Mouse (Mus musculus) CH12.LX (cell line): ENCODE data around the gene Hnf1a. TPM values are rescaled to one million over a fixed set of nuclear protein-coding genes. Genes with fewer than 3 reads are reported as not detected.

Experiments used
- DNase-seq: peaks from one replicate; pipeline ENCODE4 v3.0.0-alpha.2; 2013; ENCODE audit errors: extremely low read depth
- H3K27ac ChIP-seq: 2 replicates; pipeline ENCODE4 v1.5.1; 2012; ENCODE audit warnings: low read depth, mild to moderate bottlenecking, control low read depth, moderate library complexity; ENCODE audit not compliant: insufficient read depth
- H3K27me3 ChIP-seq: replicated peaks from 2 replicates; pipeline ENCODE3; 2012; ENCODE audit warnings: inconsistent platforms
- H3K36me3 ChIP-seq, 2 experiments: replicated peaks in 1 of 2; 2 replicates each; pipeline versions ENCODE3 to v1.6.1; 2012; ENCODE audit warnings: inconsistent platforms in 1 of 2, low read length in 1 of 2, mild to moderate bottlenecking in 1 of 2, mixed read lengths in 1 of 2, moderate library complexity in 1 of 2; ENCODE audit not compliant: control insufficient read depth in 1 of 2, insufficient read depth in 1 of 2
- H3K4me1 ChIP-seq, 2 experiments: 2 replicates each; pipeline ENCODE4 v1.6.1; 2012; ENCODE audit warnings: inconsistent platforms in 1 of 2, moderate library complexity in 1 of 2; ENCODE audit not compliant: insufficient read depth in 2 of 2, control insufficient read depth in 1 of 2
- H3K4me2 ChIP-seq: 2 replicates; pipeline ENCODE4 v1.6.1; 2012; ENCODE audit warnings: low read depth, mild to moderate bottlenecking, control low read depth; ENCODE audit not compliant: poor library complexity, insufficient read depth, severe bottlenecking
- H3K4me3 ChIP-seq, 3 experiments: fragments of 150-350 bp in 1 of 3; sonication (generic) in 1 of 3; replicated peaks in 1 of 3; 2 replicates each; pipeline versions ENCODE3 to v1.5.1; 2011 to 2012; ENCODE audit warnings: low read depth in 2 of 3, low read length in 2 of 3, mild to moderate bottlenecking in 2 of 3, moderate library complexity in 2 of 3, control low read depth in 1 of 3, improper control_type of control experiment in 1 of 3, inconsistent platforms in 1 of 3, mixed read lengths in 1 of 3; ENCODE audit not compliant: poor library complexity in 1 of 3
- H3K79me2 ChIP-seq: replicated peaks from 2 replicates; pipeline ENCODE4 v1.6.1; 2012; ENCODE audit warnings: mild to moderate bottlenecking, moderate library complexity; ENCODE audit not compliant: control insufficient read depth, poor library complexity, insufficient read depth, severe bottlenecking; ENCODE audit errors: extremely low read depth
- H3K9ac ChIP-seq: 2 replicates; pipeline ENCODE4 v1.6.1; 2012; ENCODE audit warnings: low read depth, mild to moderate bottlenecking, control low read depth, moderate library complexity; ENCODE audit not compliant: insufficient read depth
- H3K9me3 ChIP-seq: replicated peaks from 2 replicates; pipeline ENCODE3; 2012; ENCODE audit warnings: low read length, inconsistent platforms, mixed read lengths
- CHD2 ChIP-seq: IDR thresholded peaks from 2 replicates; pipeline ENCODE4 v1.6.1; 2011; ENCODE audit warnings: low read length, improper control_type of control experiment
- E2F4 ChIP-seq: IDR thresholded peaks from 2 replicates; pipeline ENCODE4 v1.6.1; 2011; ENCODE audit warnings: low read depth, low read length, improper control_type of control experiment; ENCODE audit not compliant: insufficient replicate concordance
- MEF2A ChIP-seq: IDR thresholded peaks from 2 replicates; pipeline ENCODE4 v1.6.1; 2014; ENCODE audit warnings: low read depth, mild to moderate bottlenecking, inconsistent platforms, low read length, improper control_type of control experiment, borderline replicate concordance
- MXI1 ChIP-seq: IDR thresholded peaks from 2 replicates; pipeline ENCODE4 v1.6.1; 2011; ENCODE audit warnings: mild to moderate bottlenecking, low read depth, low read length, improper control_type of control experiment
- MYC ChIP-seq: IDR thresholded peaks from 2 replicates; pipeline ENCODE4 v1.6.1; 2011; ENCODE audit warnings: low read depth, mild to moderate bottlenecking, improper control_type of control experiment, low read length
- POLR2A ChIP-seq: IDR thresholded peaks from 2 replicates; pipeline ENCODE4 v1.6.1; 2011; ENCODE audit warnings: low read depth, mild to moderate bottlenecking, improper control_type of control experiment, low read length
- POLR2AphosphoS2 ChIP-seq: IDR thresholded peaks from 2 replicates; pipeline ENCODE4 v1.6.1; 2011; ENCODE audit warnings: low read depth, low read length, improper control_type of control experiment
- RAD21 ChIP-seq: IDR thresholded peaks from 2 replicates; pipeline ENCODE4 v1.6.1; 2011; ENCODE audit warnings: low read depth, mild to moderate bottlenecking, low read length, improper control_type of control experiment, moderate library complexity
- TBP ChIP-seq: conservative IDR thresholded peaks from 2 replicates; pipeline ENCODE4 v1.6.1; 2011; ENCODE audit warnings: low read depth, low read length, improper control_type of control experiment
- UBTF ChIP-seq: IDR thresholded peaks from 2 replicates; pipeline ENCODE4 v1.6.1; 2012; ENCODE audit warnings: low read depth, mild to moderate bottlenecking, inconsistent platforms, low read length, improper control_type of control experiment, moderate library complexity
- USF2 ChIP-seq: conservative IDR thresholded peaks from 2 replicates; pipeline ENCODE4 v1.6.1; 2011; ENCODE audit warnings: low read depth, low read length, improper control_type of control experiment
- ZMIZ1 ChIP-seq: IDR thresholded peaks from 2 replicates; pipeline ENCODE4 v1.6.1; 2012; ENCODE audit warnings: low read depth, mild to moderate bottlenecking, inconsistent platforms, low read length, improper control_type of control experiment
- ZNF384 ChIP-seq: IDR thresholded peaks from 2 replicates; pipeline ENCODE4 v1.6.1; 2012; ENCODE audit warnings: low read depth, low read length, improper control_type of control experiment, inconsistent platforms
- dilution Hi-C: fragments of 300-500 bp; cut with MboI; formaldehyde crosslinking; loops from 2 replicates; pipeline ENCODE4 v1.14.3; 2020; ENCODE audit warnings: low sequenced_read_pairs; ENCODE audit not compliant: extremely low pct_unique_long_range_greater_than_20kb, extremely low pct_ligation_motif_present
- in situ Hi-C: fragments of 300-500 bp; cut with MboI; formaldehyde crosslinking; loops from 3 replicates; pipeline ENCODE4 v1.14.3; 2019; ENCODE audit warnings: low sequenced_read_pairs, low pct_ligation_motif_present, low pct_unique_long_range_greater_than_20kb, mixed read lengths
- polyA plus RNA-seq: library from polyadenylated mRNA; unstranded; fragments of >175 nt; gene quantifications from 2 replicates; pipeline ENCODE4 v1.2.1, GENCODE M21; 2012; ENCODE audit warnings: low read depth; ENCODE audit not compliant: insufficient read length
- total RNA-seq, 2 experiments: library from RNA; depleted of rRNA; stranded (reverse); fragments of 300-350 nt in 1 of 2; fragments of >200 nt in 1 of 2; gene quantifications; 2 replicates each; pipeline ENCODE4 v1.2.3; 2012 to 2014

Hnf1a gene
- total and polyA plus RNA-seq, 3 experiments: not detected

- H3K4me2 ChIP-seq: no peak overlapping the region
- no peaks in the 10 kb centered on the region for H3K79me2 ChIP-seq
- no peak for TF ChIP-seq POLR2A
- no peak for TF ChIP-seq ZNF384
- TF ChIP-seq RAD21: no peak
- TF ChIP-seq CHD2: no peak
- TF ChIP-seq MYC: no peak
- H3K9me3 ChIP-seq: peaks cover under 1% of the 10 kb centered on the region
- H3K4me3 ChIP-seq: no peak overlapping the region
- H3K36me3 ChIP-seq: no peaks in the 10 kb centered on the region
- H3K4me1 ChIP-seq: peaks cover 0 to 28% of the 10 kb centered on the region in 2 experiments; a peak in 2 of 4 replicates
- H3K9ac ChIP-seq: no peak overlapping the region
- in situ Hi-C loops: loop anchor here (5.0 to 10.0 kb wide), 3 partner anchors 99 to 259 kb away; partner anchors contain the start of gene Pop5
- no peak for DNase-seq
- dilution Hi-C loops: no loop called here
- no peak overlapping the region for H3K27ac ChIP-seq
- H3K27me3 ChIP-seq: no peaks in the 10 kb centered on the region
Measured at GRCm38 (mm10) chr5:114978473-114978872, 7.6 kb upstream of the Hnf1a start.

- dilution Hi-C loops: no loop called here
- Histone ChIP-seq H3K9ac (no peak overlapping the region), H3K4me2 (no peak overlapping the region), H3K36me3 (no peaks in the 10 kb centered on the region), H3K27me3 (no peaks in the 10 kb centered on the region), H3K4me3 (no peak overlapping the region), H3K27ac (no peak overlapping the region)
- in situ Hi-C loops: loop anchor here (5.0 to 10.0 kb wide), 3 partner anchors 100 to 260 kb away; partner anchors contain the start of gene Pop5
- TF ChIP-seq MEF2A (no peak), UBTF (no peak), TBP (peak; percentile 91)
- TF ChIP-seq, all 38 proteins: peak for 1
- Histone ChIP-seq H3K79me2 (no peaks in the 10 kb centered on the region), H3K9me3 (no peaks in the 10 kb centered on the region), H3K4me1 (peaks cover 0 to 28% of the 10 kb centered on the region in 2 experiments; a peak in 2 of 4 replicates)
- no peak for DNase-seq
Measured at GRCm38 (mm10) chr5:114976935-114977334, 6.0 kb upstream of the Hnf1a start.

- Histone ChIP-seq H3K27me3 (peaks cover 6% of the 10 kb centered on the region), H3K4me2 (no peak overlapping the region), H3K27ac (no peak overlapping the region), H3K9me3 (no peaks in the 10 kb centered on the region), H3K4me3 (no peak overlapping the region), H3K4me1 (peaks cover 2 to 23% of the 10 kb centered on the region in 2 experiments; a peak in 3 of 4 replicates), H3K79me2 (no peaks in the 10 kb centered on the region), H3K9ac (no peak overlapping the region), H3K36me3 (no peaks in the 10 kb centered on the region)
- TF ChIP-seq USF2 (no peak), UBTF (no peak), MYC (no peak), E2F4 (no peak), MXI1 (no peak), POLR2AphosphoS2 (no peak), ZMIZ1 (no peak)
- dilution Hi-C loops: no loop called here
- DNase-seq: no peak
- in situ Hi-C loops: loop anchor here (10.0 kb wide), 1 partner anchor 132 kb away; no protein-coding TSS in a partner anchor
Measured at GRCm38 (mm10) chr5:114973131-114973530, 2.2 kb upstream of the Hnf1a start.
